Mouse (Mus musculus) mouse trophoblast stem cell (cell line): Measurements from ENCODE around the gene Hcfc1r1.

Source experiments
- in situ Hi-C, 2 experiments: fragments of 300-500 bp; cut with MseI, MboI; formaldehyde crosslinking; loops; 2 replicates in 1 of 2; 3 replicates in 1 of 2; pipeline ENCODE4 v1.15.1; 2025

Gene Hcfc1r1

GRCm38 (mm10) chr17:23719455-23719854 lies 46.1 kb downstream of the Hcfc1r1 start:
- in situ Hi-C loops, result no loop called here

- in situ Hi-C loops, result no loop called here
Measured at GRCm38 (mm10) chr17:23721886-23722285, 48.5 kb downstream of the Hcfc1r1 start.

GRCm38 (mm10) chr17:23722376-23723125 lies 49.2 kb downstream of the Hcfc1r1 start, which contains the start of gene 1520401A03Rik:
TSS of gene 1520401A03Rik (minus strand) at chr17:23722783.
- in situ Hi-C loops, result no loop called here
